Mouse (Mus musculus): ENCODE data around the gene Hoxd10. TPM values are rescaled to one million over a fixed set of nuclear protein-coding genes. Genes with fewer than 3 reads are reported as not detected.

Gene Hoxd10
- polyA plus RNA-seq, 1 experiment from 2014 or later = not detected

GRCm38 (mm10) chr2:74731055-74731454, 39.3 kb downstream of the Hoxd10 start:
- H3K9ac ChIP-seq = no peak overlapping the region
- H3K27me3 ChIP-seq (ENCODE audit: insufficient read depth, low read length) = peaks cover 99% of the 10 kb centered on the region
- no peaks in the 10 kb centered on the region for H3K4me1 ChIP-seq (ENCODE audit: insufficient read depth)
- no peak overlapping the region for H3K4me2 ChIP-seq
- ATAC-seq (ENCODE audit: insufficient read depth) (no peak), DNase-seq (no peak)
- no peak overlapping the region for H3K27ac ChIP-seq (ENCODE audit: low read depth)
- no peak for TF ChIP-seq CTCF (IDR thresholded peaks at IDR 0.05; ENCODE audit: low read depth)
- no peaks in the 10 kb centered on the region for H3K9me3 ChIP-seq (ENCODE audit: low read depth, low read length)
- no peak overlapping the region for H3K4me3 ChIP-seq (ENCODE audit: low read depth, low read length)
- H3K36me3 ChIP-seq (ENCODE audit: insufficient read depth) = no peaks in the 10 kb centered on the region

- WGBS = 8% methylated on average over 9 of the region's 9 CpGs
- no peak overlapping the region for H3K4me2 ChIP-seq
- H3K27me3 ChIP-seq (ENCODE audit: insufficient read depth, low read length) = peaks cover 99% of the 10 kb centered on the region
- no peak overlapping the region for H3K9ac ChIP-seq
- ATAC-seq (ENCODE audit: insufficient read depth) = no peak
- H3K9me3 ChIP-seq (ENCODE audit: low read depth, low read length) = no peaks in the 10 kb centered on the region
- DNase-seq = no peak
- no peaks in the 10 kb centered on the region for H3K36me3 ChIP-seq (ENCODE audit: insufficient read depth)
- no peak overlapping the region for H3K4me3 ChIP-seq (ENCODE audit: low read depth, low read length)
- H3K27ac ChIP-seq (ENCODE audit: low read depth) = no peak overlapping the region
- H3K4me1 ChIP-seq (ENCODE audit: insufficient read depth) = no peaks in the 10 kb centered on the region
- TF ChIP-seq CTCF (IDR thresholded peaks at IDR 0.05; ENCODE audit: low read depth) = no peak
Measured at GRCm38 (mm10) chr2:74731799-74732512, 40.2 kb downstream of the Hoxd10 start.

GRCm38 (mm10) chr2:74732513-74733316, 41.0 kb downstream of the Hoxd10 start:
- TF ChIP-seq CTCF (IDR thresholded peaks at IDR 0.05; ENCODE audit: low read depth) = no peak
- Histone ChIP-seq H3K4me1 (ENCODE audit: insufficient read depth) (no peaks in the 10 kb centered on the region), H3K36me3 (ENCODE audit: insufficient read depth) (no peaks in the 10 kb centered on the region), H3K4me3 (ENCODE audit: low read depth, low read length) (no peak overlapping the region), H3K9ac (no peak overlapping the region), H3K9me3 (ENCODE audit: low read depth, low read length) (no peaks in the 10 kb centered on the region), H3K27me3 (ENCODE audit: insufficient read depth, low read length) (peaks cover 99% of the 10 kb centered on the region), H3K27ac (ENCODE audit: low read depth) (no peak overlapping the region), H3K4me2 (peak overlapping the region; percentile 20; the same call in 1 of the 2 replicates)
- WGBS = 1% methylated on average over 52 of the region's 52 CpGs
- DNase-seq (no peak), ATAC-seq (ENCODE audit: insufficient read depth) (no peak)

- H3K36me3 ChIP-seq (ENCODE audit: insufficient read depth) = no peaks in the 10 kb centered on the region
- H3K9me3 ChIP-seq (ENCODE audit: low read depth, low read length) = no peaks in the 10 kb centered on the region
- no peak for TF ChIP-seq CTCF (IDR thresholded peaks at IDR 0.05; ENCODE audit: low read depth)
- 2% methylated on average over 16 of the region's 16 CpGs for WGBS
- H3K9ac ChIP-seq = no peak overlapping the region; the same call in 1 of the 2 replicates
- no peak overlapping the region for H3K4me3 ChIP-seq (ENCODE audit: low read depth, low read length)
- H3K4me1 ChIP-seq (ENCODE audit: insufficient read depth) = no peaks in the 10 kb centered on the region
- no peak overlapping the region for H3K27ac ChIP-seq (ENCODE audit: low read depth)
- peaks cover 99% of the 10 kb centered on the region for H3K27me3 ChIP-seq (ENCODE audit: insufficient read depth, low read length)
- no peak for DNase-seq
- ATAC-seq (ENCODE audit: insufficient read depth) = no peak
- H3K4me2 ChIP-seq = no peak overlapping the region
Measured at GRCm38 (mm10) chr2:74733317-74733661, 41.6 kb downstream of the Hoxd10 start.

GRCm38 (mm10) chr2:74733765-74734164, 42.0 kb downstream of the Hoxd10 start:
- WGBS = 1% methylated on average over 6 of the region's 6 CpGs
- no peaks in the 10 kb centered on the region for H3K4me1 ChIP-seq (ENCODE audit: insufficient read depth)
- H3K4me3 ChIP-seq (ENCODE audit: low read depth, low read length) = no peak overlapping the region
- no peak for TF ChIP-seq CTCF (IDR thresholded peaks at IDR 0.05; ENCODE audit: low read depth)
- H3K9ac ChIP-seq = no peak overlapping the region; the same call in 1 of the 2 replicates
- H3K4me2 ChIP-seq = no peak overlapping the region
- ATAC-seq (ENCODE audit: insufficient read depth) (no peak), DNase-seq (no peak)
- no peaks in the 10 kb centered on the region for H3K9me3 ChIP-seq (ENCODE audit: low read depth, low read length)
- no peaks in the 10 kb centered on the region for H3K36me3 ChIP-seq (ENCODE audit: insufficient read depth)
- no peak overlapping the region for H3K27ac ChIP-seq (ENCODE audit: low read depth)
- H3K27me3 ChIP-seq (ENCODE audit: insufficient read depth, low read length) = peaks cover 99% of the 10 kb centered on the region

- WGBS = 3% methylated on average over 13 of the region's 13 CpGs
- Histone ChIP-seq H3K4me1 (ENCODE audit: insufficient read depth) (no peaks in the 10 kb centered on the region), H3K9me3 (ENCODE audit: low read depth, low read length) (no peaks in the 10 kb centered on the region), H3K9ac (no peak overlapping the region), H3K27ac (ENCODE audit: low read depth) (no peak overlapping the region), H3K4me2 (no peak overlapping the region), H3K36me3 (ENCODE audit: insufficient read depth) (no peaks in the 10 kb centered on the region), H3K27me3 (ENCODE audit: insufficient read depth, low read length) (peaks cover 99% of the 10 kb centered on the region), H3K4me3 (ENCODE audit: low read depth, low read length) (no peak overlapping the region)
- no peak for ATAC-seq (ENCODE audit: insufficient read depth)
- DNase-seq = no peak
- no peak for TF ChIP-seq CTCF (IDR thresholded peaks at IDR 0.05; ENCODE audit: low read depth)
Measured at GRCm38 (mm10) chr2:74734451-74734850, 42.7 kb downstream of the Hoxd10 start.

- Histone ChIP-seq H3K4me2 (no peak overlapping the region), H3K27ac (ENCODE audit: low read depth) (no peak overlapping the region), H3K9ac (no peak overlapping the region), H3K27me3 (ENCODE audit: insufficient read depth, low read length) (peaks cover 100% of the 10 kb centered on the region), H3K4me3 (ENCODE audit: low read depth, low read length) (no peak overlapping the region), H3K9me3 (ENCODE audit: low read depth, low read length) (no peaks in the 10 kb centered on the region), H3K36me3 (ENCODE audit: insufficient read depth) (no peaks in the 10 kb centered on the region), H3K4me1 (ENCODE audit: insufficient read depth) (no peaks in the 10 kb centered on the region)
- WGBS = 4% methylated on average over 27 of the region's 27 CpGs
- ATAC-seq (ENCODE audit: insufficient read depth) (no peak), DNase-seq (no peak)
- no peak for TF ChIP-seq CTCF (IDR thresholded peaks at IDR 0.05; ENCODE audit: low read depth)
Measured at GRCm38 (mm10) chr2:74734996-74735811, 43.5 kb downstream of the Hoxd10 start.

Measured in lung, embryonic 14.5 days (tissue).